34 mouse cellular contexts compared by ENCODE assay signal in the genomic region with DNA sequence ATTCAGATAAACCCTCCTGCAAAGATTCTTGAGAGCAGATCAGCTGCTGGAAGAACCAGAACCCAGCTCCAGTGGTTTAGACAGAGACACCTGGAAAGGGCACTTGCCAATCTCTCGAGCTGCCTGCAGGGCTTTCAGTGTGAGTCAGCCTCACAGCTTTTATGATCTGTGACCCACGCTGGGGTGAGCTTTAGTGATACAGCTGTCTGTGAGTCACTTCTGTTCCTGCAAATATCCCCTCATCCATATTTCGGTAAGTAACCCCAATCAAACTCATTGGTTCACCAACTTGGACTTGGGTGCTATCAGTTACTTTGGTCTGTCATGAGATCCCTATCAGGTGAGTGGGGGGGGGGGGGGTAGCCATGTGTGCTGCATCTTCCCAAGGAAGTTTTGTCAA.
"Had no signal": no experiment of that assay in that cellular context is flagged by ENCODE, and none has a peak within 500 bp of the region (broad histone marks: within the 10 kb centered on the region; RNA-seq: fewer than 3 reads in every experiment).

No protein-coding gene starts in this region.

- H3K9me3 ChIP-seq: heart, embryonic 10.5 days; heart, embryonic 12.5 days; heart, embryonic 13.5 days; heart, embryonic 15.5 days; hindbrain, embryonic 10.5 days; hindbrain, embryonic 12.5 days; hindbrain, embryonic 13.5 days; hindbrain, embryonic 15.5 days; intestine, embryonic 15.5 days; kidney, embryonic 15.5 days had no signal

- ATAC-seq: hindbrain, embryonic 16.5 days; hindbrain, postnatal 0 days; inflammation-experienced regulatory T-cells, adult 6 months; intestine, embryonic 15.5 days; intestine, embryonic 16.5 days; intestine, postnatal 0 days had no signal

- DNase-seq: heart, postnatal 14 days; heart, postnatal 36 days; heart, postnatal 4 days; kidney, adult 11 months; kidney, adult 18-20 months; kidney, adult 2 months; kidney, adult 8-10 months; kidney, adult 9 months; kidney, postnatal 10 days; kidney, postnatal 14 days; kidney, postnatal 25 days; kidney, postnatal 36 days; kidney, postnatal 4 days; layer of hippocampus, adult 9-11 months; layer of hippocampus, postnatal 36 days had no signal

- H3K4me1 ChIP-seq: heart, embryonic 10.5 days; heart, embryonic 12.5 days; heart, embryonic 13.5 days; heart, embryonic 15.5 days; hindbrain, embryonic 10.5 days; hindbrain, embryonic 12.5 days; hindbrain, embryonic 13.5 days; hindbrain, embryonic 15.5 days; intestine, embryonic 15.5 days; kidney, embryonic 15.5 days had no signal

- H3K27ac ChIP-seq: heart, embryonic 10.5 days; heart, embryonic 13.5 days; heart, embryonic 15.5 days; hindbrain, embryonic 10.5 days; hindbrain, embryonic 12.5 days; hindbrain, embryonic 13.5 days; hindbrain, embryonic 14.5 days; hindbrain, embryonic 15.5 days; hindbrain, postnatal 0 days; intestine, embryonic 15.5 days; kidney, embryonic 15.5 days; kidney, postnatal 0 days; layer of hippocampus, adult 2 months had no signal

- H3K4me3 ChIP-seq: heart, embryonic 10.5 days; heart, embryonic 12.5 days; heart, embryonic 13.5 days; heart, embryonic 15.5 days; hindbrain, embryonic 10.5 days; hindbrain, embryonic 12.5 days; hindbrain, embryonic 13.5 days; hindbrain, embryonic 15.5 days; intestine, embryonic 15.5 days; kidney, embryonic 15.5 days; layer of hippocampus, adult 2 months had no signal

- H3K27me3 ChIP-seq: heart, embryonic 12.5 days; heart, embryonic 13.5 days; heart, embryonic 15.5 days; hindbrain, embryonic 12.5 days; hindbrain, embryonic 13.5 days; hindbrain, embryonic 15.5 days; intestine, embryonic 15.5 days; kidney, embryonic 15.5 days had no signal

- H3K4me2 ChIP-seq: heart, embryonic 11.5 days; heart, embryonic 12.5 days; heart, embryonic 13.5 days; heart, embryonic 15.5 days; hindbrain, embryonic 12.5 days; hindbrain, embryonic 13.5 days; hindbrain, embryonic 14.5 days; hindbrain, embryonic 15.5 days; intestine, embryonic 15.5 days; kidney, embryonic 15.5 days had no signal

- H3K36me3 ChIP-seq: heart, embryonic 10.5 days; heart, embryonic 12.5 days; heart, embryonic 13.5 days; heart, embryonic 15.5 days; hindbrain, embryonic 10.5 days; hindbrain, embryonic 12.5 days; hindbrain, embryonic 13.5 days; hindbrain, embryonic 15.5 days; intestine, embryonic 15.5 days; kidney, embryonic 15.5 days had no signal

- H3K9ac ChIP-seq: heart, embryonic 12.5 days; heart, embryonic 13.5 days; heart, embryonic 15.5 days; hindbrain, embryonic 12.5 days; hindbrain, embryonic 13.5 days; hindbrain, embryonic 14.5 days; hindbrain, embryonic 15.5 days; intestine, embryonic 15.5 days; kidney, embryonic 15.5 days had no signal
